Mouse (Mus musculus) hindbrain, embryonic 10.5 days (tissue): ENCODE measurements around the gene Gdi1. TPM values are rescaled to one million over a fixed set of nuclear protein-coding genes. Genes with fewer than 3 reads are reported as not detected.

Source experiments
- DNase-seq: peaks from one replicate; pipeline ENCODE4 v3.0.0-alpha.2; 2017; ENCODE audit warnings: low spot score
- H3K27ac ChIP-seq: fragments of 300-500 bp; sonication (generic); 2 replicates; pipeline ENCODE4 v1.5.1; 2016; ENCODE audit warnings: mild to moderate bottlenecking, moderate library complexity
- H3K27me3 ChIP-seq: fragments of 300-500 bp; sonication (generic); 2 replicates; pipeline ENCODE4 v1.6.1; 2016; ENCODE audit warnings: mild to moderate bottlenecking; ENCODE audit not compliant: poor library complexity, insufficient read depth, severe bottlenecking
- H3K36me3 ChIP-seq: fragments of 300-500 bp; sonication (generic); 2 replicates; pipeline ENCODE4 v1.6.1; 2016; ENCODE audit warnings: mild to moderate bottlenecking, moderate library complexity
- H3K4me1 ChIP-seq: fragments of 300-500 bp; sonication (generic); replicated peaks from 2 replicates; pipeline ENCODE4 v1.6.1; 2016; ENCODE audit warnings: mild to moderate bottlenecking
- H3K4me3 ChIP-seq: fragments of 300-500 bp; sonication (generic); 2 replicates; pipeline ENCODE4 v1.5.1; 2016; ENCODE audit warnings: mild to moderate bottlenecking, moderate library complexity
- H3K9me3 ChIP-seq: fragments of 300-500 bp; sonication (generic); 2 replicates; pipeline ENCODE4 v1.6.1; 2016; ENCODE audit warnings: mild to moderate bottlenecking, moderate library complexity
- WGBS: fragments of 180-500 bp; shearing (Covaris S2); methylation state at CpG from one replicate; pipeline ENCODE4 v1.1.7; 2016; 5-methylcytosine and 5-hydroxymethylcytosine counted together
- polyA plus RNA-seq: library from polyadenylated mRNA; unstranded; fragments of >200 nt; fragmentation: Nextera tagmentation; extraction: Ambion mirVana; gene quantifications from 2 replicates; pipeline ENCODE4 v1.2.1, GENCODE M21; 2016

The Gdi1 gene
- polyA plus RNA-seq, 1 experiment from 2014 or later = 436 TPM

- no peak for DNase-seq
- peaks cover 12% of the 10 kb centered on the region for H3K4me1 ChIP-seq
- peaks cover 3% of the 10 kb centered on the region for H3K36me3 ChIP-seq
- H3K27me3 ChIP-seq = no peaks in the 10 kb centered on the region
- no peaks in the 10 kb centered on the region for H3K9me3 ChIP-seq
- peak overlapping the region; percentile 69 for H3K4me3 ChIP-seq
- WGBS = 43% methylated on average over 5 of the region's 5 CpGs
- peak overlapping the region; percentile 88 for H3K27ac ChIP-seq
These were observed 21.7 kb upstream of the Gdi1 start for GRCm38 (mm10) chrX:74283092-74283437.

GRCm38 (mm10) chrX:74293431-74293830 is 11.4 kb upstream of the Gdi1 start:
- H3K27ac ChIP-seq = no peak overlapping the region
- peaks cover 22% of the 10 kb centered on the region for H3K36me3 ChIP-seq
- no peak overlapping the region for H3K4me3 ChIP-seq
- H3K4me1 ChIP-seq = peaks cover 7% of the 10 kb centered on the region; the same call in 1 of the 2 replicates
- DNase-seq = no peak
- 85% methylated on average over 4 of the region's 4 CpGs for WGBS
- H3K9me3 ChIP-seq = no peaks in the 10 kb centered on the region
- H3K27me3 ChIP-seq = no peaks in the 10 kb centered on the region

DNA sequence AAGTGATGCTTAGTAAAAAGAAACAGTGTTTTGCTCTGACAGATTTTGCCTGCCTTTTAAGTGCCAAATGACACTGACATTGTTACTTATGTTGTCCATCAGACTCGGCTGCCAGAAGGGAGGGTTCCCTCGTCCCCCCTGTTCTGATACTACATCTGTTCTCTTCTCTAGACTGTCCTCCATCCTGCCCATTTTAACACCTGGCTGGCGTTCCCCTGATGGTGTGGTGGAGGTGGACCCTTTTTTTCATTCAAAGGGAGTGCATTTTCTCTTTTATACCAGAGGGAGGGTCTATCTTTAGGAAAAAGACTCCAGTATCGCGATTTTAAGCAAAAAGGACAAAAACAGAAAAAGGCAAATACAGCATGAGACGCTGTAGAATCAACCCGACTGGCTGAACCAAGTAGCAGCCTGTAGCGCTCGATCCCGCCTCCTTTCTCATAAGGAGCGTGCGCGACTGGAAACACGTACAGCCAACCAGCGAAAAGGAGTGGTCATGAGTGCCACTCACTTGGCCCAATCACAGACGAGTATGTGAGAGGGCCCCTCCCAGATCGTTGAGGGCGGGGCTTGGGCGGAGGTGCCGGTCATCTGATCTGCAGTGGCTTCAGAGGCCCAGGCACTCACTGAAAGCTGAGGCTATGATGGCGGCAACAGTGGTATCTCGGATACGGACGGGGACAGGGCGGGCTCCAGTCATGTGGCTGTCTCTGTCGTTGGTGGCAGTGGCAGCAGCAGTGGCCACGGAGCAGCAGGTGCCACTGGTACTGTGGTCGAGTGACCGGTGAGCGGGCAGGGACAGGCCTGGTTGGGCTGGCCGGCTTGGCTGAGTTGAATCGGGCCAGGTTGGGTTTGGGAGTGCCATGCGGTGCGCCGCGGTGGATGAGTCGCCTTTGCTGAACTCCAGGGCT is 8.0 kb upstream of the Gdi1 start, which contains the start of gene Atp6ap1:
Atp6ap1 (plus strand) TSS at position 560 of the 911 bp plus-strand sequence.
- WGBS = 12% methylated on average over 37 of the region's 37 CpGs
- Histone ChIP-seq H3K27ac (peak within 1 kb of the TSS; percentile 87), H3K27me3 (no peaks in the 10 kb centered on the region), H3K36me3 (peaks cover 29% of the 10 kb centered on the region), H3K4me1 (peaks cover 7% of the 10 kb centered on the region; the same call in 1 of the 2 replicates), H3K4me3 (peak within 1 kb of the TSS; percentile 61), H3K9me3 (no peaks in the 10 kb centered on the region)
- DNase-seq = peak; percentile 90

DNA sequence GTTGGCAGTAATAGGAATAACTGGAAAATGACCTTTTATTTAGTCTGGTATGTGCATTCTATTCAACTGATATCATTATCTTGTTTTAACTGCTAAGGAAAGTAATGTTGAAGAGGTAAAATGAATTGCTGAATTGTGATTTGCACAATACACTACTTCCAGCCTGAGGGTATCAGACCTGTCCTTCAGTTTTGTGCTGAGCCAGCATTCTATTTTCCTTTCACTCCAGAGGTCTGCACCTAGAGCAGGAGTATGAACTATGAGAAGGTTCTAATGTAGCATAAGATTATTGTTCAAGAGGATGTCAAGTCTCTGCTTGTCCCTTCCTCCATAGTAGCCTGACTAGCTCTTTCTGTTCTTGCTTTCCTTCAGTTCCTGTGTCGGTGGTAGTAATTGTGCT is 6.5 kb upstream of the Gdi1 start:
- no peaks in the 10 kb centered on the region for H3K9me3 ChIP-seq
- peaks cover 7% of the 10 kb centered on the region; the same call in 1 of the 2 replicates for H3K4me1 ChIP-seq
- DNase-seq = no peak
- H3K4me3 ChIP-seq = no peak overlapping the region
- 83% methylated on average over 1 of the region's 1 CpGs for WGBS
- peaks cover 45% of the 10 kb centered on the region for H3K36me3 ChIP-seq
- H3K27ac ChIP-seq = no peak overlapping the region
- H3K27me3 ChIP-seq = no peaks in the 10 kb centered on the region

- Histone ChIP-seq H3K27ac (no peak overlapping the region), H3K4me3 (no peak overlapping the region), H3K4me1 (peaks cover 7% of the 10 kb centered on the region; the same call in 1 of the 2 replicates), H3K9me3 (no peaks in the 10 kb centered on the region), H3K36me3 (peaks cover 52% of the 10 kb centered on the region), H3K27me3 (no peaks in the 10 kb centered on the region)
- 89% methylated on average over 3 of the region's 3 CpGs for WGBS
- no peak for DNase-seq
These were observed 5.1 kb upstream of the Gdi1 start for GRCm38 (mm10) chrX:74299721-74300120.

- H3K36me3 ChIP-seq = peaks cover 57% of the 10 kb centered on the region
- peak within 1 kb of the TSS; percentile 68 for H3K4me3 ChIP-seq
- 0 out of 2 replicates have a peak, but pooled peaks cover 7% of the 10 kb centered on the region for H3K9me3 ChIP-seq
- no peaks in the 10 kb centered on the region for H3K27me3 ChIP-seq
- peak within 1 kb of the TSS; percentile 90 for H3K27ac ChIP-seq
- DNase-seq = peak; percentile 84
- peaks cover 13% of the 10 kb centered on the region for H3K4me1 ChIP-seq
- WGBS = 21% methylated on average over 59 of the region's 59 CpGs
These were observed 8.0 kb downstream of the Gdi1 start, which contains the start of gene Fam50a for GRCm38 (mm10) chrX:74312540-74313464. TSS of gene Fam50a (plus strand) at chrX:74313033.

DNA sequence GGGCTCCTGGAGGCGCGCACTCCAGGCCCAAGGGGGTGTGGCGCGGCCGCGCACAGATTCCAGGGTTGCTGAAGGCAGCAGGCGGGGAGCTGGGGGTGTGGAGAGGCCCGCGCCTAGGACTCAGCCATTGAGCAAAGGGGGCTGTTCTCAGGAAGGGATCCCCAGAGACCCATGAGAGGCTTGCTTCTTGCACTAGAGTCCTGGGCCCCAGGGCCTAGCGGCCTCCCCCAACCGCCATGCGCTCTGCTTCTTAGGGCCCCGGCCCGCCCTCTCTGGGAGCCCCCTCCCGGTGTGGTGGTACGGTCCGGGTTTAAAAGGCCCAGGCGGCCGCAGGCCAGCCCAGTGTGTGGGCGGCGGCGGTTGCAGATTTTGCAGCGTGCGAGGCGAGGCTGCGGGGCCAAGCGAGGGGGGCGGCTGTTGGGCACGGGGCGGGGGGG is 23.9 kb downstream of the Gdi1 start, which contains the start of gene Plxna3:
Plxna3 (plus strand) TSS at position 342 of the 437 bp plus-strand sequence.
- H3K36me3 ChIP-seq = peaks cover 18% of the 10 kb centered on the region
- WGBS = 19% methylated on average over 30 of the region's 30 CpGs
- H3K9me3 ChIP-seq = no peaks in the 10 kb centered on the region; the same call in 1 of the 2 replicates
- H3K4me1 ChIP-seq = peaks cover 22% of the 10 kb centered on the region
- peak; percentile 78 for DNase-seq
- H3K4me3 ChIP-seq = peak within 1 kb of the TSS; percentile 62
- no peaks in the 10 kb centered on the region for H3K27me3 ChIP-seq
- H3K27ac ChIP-seq = peak within 1 kb of the TSS; percentile 95

DNA sequence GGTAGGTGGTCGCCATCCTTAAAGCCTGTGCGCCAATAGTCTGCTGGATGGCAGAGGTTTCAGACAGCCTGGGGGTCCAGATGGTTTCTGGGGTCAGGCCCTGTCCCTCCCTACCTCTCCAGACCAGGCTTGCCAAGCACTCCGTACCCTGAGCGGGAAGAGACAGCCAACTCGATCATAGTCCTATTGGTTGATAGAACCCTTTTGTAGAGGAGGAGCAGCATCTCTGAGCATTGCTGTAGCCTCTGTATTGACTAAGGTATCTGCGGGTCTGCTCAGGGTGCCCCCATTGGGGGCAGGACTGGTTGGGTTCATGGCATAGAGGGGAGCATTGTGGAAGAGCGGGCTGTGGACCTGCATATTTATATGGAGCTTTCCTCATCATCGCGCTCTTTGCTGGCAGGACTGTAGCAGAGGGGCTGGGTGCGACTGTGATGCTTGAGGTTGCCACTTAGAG is 24.4 kb downstream of the Gdi1 start:
- Histone ChIP-seq H3K27me3 (no peaks in the 10 kb centered on the region), H3K4me3 (peak overlapping the region; percentile 62), H3K27ac (peak overlapping the region; percentile 95), H3K36me3 (peaks cover 23% of the 10 kb centered on the region), H3K9me3 (no peaks in the 10 kb centered on the region; the same call in 1 of the 2 replicates), H3K4me1 (peaks cover 22% of the 10 kb centered on the region)
- DNase-seq = no peak
- 27% methylated on average over 10 of the region's 10 CpGs for WGBS

- no peak for DNase-seq
These were observed 25.6 kb downstream of the Gdi1 start for GRCm38 (mm10) chrX:74330166-74330930.

GRCm38 (mm10) chrX:74352645-74353466 is 48.1 kb downstream of the Gdi1 start:
- no peak for DNase-seq
- Histone ChIP-seq H3K4me3 (peak overlapping the region; percentile 56), H3K9me3 (no peaks in the 10 kb centered on the region), H3K27me3 (no peaks in the 10 kb centered on the region), H3K4me1 (peaks cover 5% of the 10 kb centered on the region), H3K27ac (peak overlapping the region; percentile 84), H3K36me3 (no peaks in the 10 kb centered on the region)
- 31% methylated on average over 13 of the region's 13 CpGs for WGBS

More at GRCm38 (mm10) chrX:74330166-74330930, 25.6 kb downstream of the Gdi1 start:
- Histone ChIP-seq H3K36me3 (peaks cover 34% of the 10 kb centered on the region), H3K4me1 (peaks cover 22% of the 10 kb centered on the region), H3K4me3 (peak overlapping the region; percentile 62), H3K9me3 (no peaks in the 10 kb centered on the region; the same call in 1 of the 2 replicates), H3K27ac (peak overlapping the region; percentile 95), H3K27me3 (no peaks in the 10 kb centered on the region)
- 48% methylated on average over 2 of the region's 2 CpGs for WGBS

GRCm38 (mm10) chrX:74353467-74353770 is 48.6 kb downstream of the Gdi1 start, which contains the start of gene Lage3:
TSS of gene Lage3 (minus strand) at chrX:74353618.
- peak; percentile 68 for DNase-seq
- 23% methylated on average over 18 of the region's 22 CpGs for WGBS
- Histone ChIP-seq H3K27ac (peak within 1 kb of the TSS; percentile 84), H3K4me3 (peak within 1 kb of the TSS; percentile 56), H3K4me1 (peaks cover 5% of the 10 kb centered on the region), H3K36me3 (no peaks in the 10 kb centered on the region), H3K27me3 (no peaks in the 10 kb centered on the region), H3K9me3 (no peaks in the 10 kb centered on the region)
